In the genomic region with DNA sequence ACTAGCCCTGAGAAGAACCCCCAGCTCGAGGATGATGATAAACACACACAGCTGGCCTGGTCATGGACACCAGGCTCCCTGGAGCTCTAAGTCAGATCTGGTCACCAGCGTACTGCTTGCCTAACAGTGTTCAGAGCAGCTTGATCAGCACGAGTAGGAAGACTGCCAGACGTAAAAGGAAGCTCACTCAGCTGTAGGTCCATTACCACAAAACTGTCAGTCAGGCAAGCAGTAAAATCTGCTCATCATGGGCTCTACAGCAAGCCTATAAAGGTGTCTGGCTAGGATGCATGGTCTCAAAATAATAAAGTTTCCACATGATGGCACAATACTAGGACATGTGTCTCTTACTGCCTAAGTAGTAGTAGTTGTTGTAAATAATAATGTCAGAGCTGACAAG, we compare ENCODE assay signal across 12 mouse cellular contexts. TPM values are rescaled to one million over a fixed set of nuclear protein-coding genes. Genes with fewer than 3 reads are reported as not detected.
DNase-seq lines count a peak whose midpoint lies in the region; ATAC-seq and TF ChIP-seq lines count a peak whose summit lies in the region.
"Had no signal": no experiment of that assay in that cellular context is flagged by ENCODE, and none has a peak within 500 bp of the region (broad histone marks: within the 10 kb centered on the region; RNA-seq: fewer than 3 reads in every experiment).

No protein-coding gene starts in this region.

- H3K36me3 ChIP-seq in hindbrain, postnatal 0 days (ENCODE audit: insufficient read depth, low read length), result no peaks in the 10 kb centered on the region
- no peaks in the 10 kb centered on the region for H3K36me3 ChIP-seq in hindbrain, embryonic 16.5 days (ENCODE audit: control insufficient read depth, insufficient read depth, low read length)
- H3K36me3 ChIP-seq in stomach, embryonic 16.5 days (ENCODE audit: control insufficient read depth, insufficient read depth, low read length), result no peaks in the 10 kb centered on the region
- H3K36me3 ChIP-seq in stomach, postnatal 0 days (ENCODE audit: control insufficient read depth, insufficient read depth, low read length), result no peaks in the 10 kb centered on the region
- no peaks in the 10 kb centered on the region for H3K36me3 ChIP-seq in neural tube, embryonic 14.5 days (ENCODE audit: control insufficient read depth, insufficient read depth, low read length)
- H3K36me3 ChIP-seq: lung, embryonic 15.5 days had no signal

- TF ChIP-seq CTCF in hindbrain, postnatal 0 days (IDR thresholded peaks at IDR 0.05; ENCODE audit: low read depth), result no peak
- no peak for TF ChIP-seq CTCF in stomach, postnatal 0 days (IDR thresholded peaks at IDR 0.05; ENCODE audit: low read depth)

- no peaks in the 10 kb centered on the region for H3K9me3 ChIP-seq in hindbrain, postnatal 0 days (ENCODE audit: low read length)
- no peaks in the 10 kb centered on the region for H3K9me3 ChIP-seq in hindbrain, embryonic 16.5 days (ENCODE audit: control insufficient read depth, low read length)
- no peaks in the 10 kb centered on the region for H3K9me3 ChIP-seq in stomach, embryonic 16.5 days (replicated peaks; ENCODE audit: control insufficient read depth, low read length)
- no peaks in the 10 kb centered on the region for H3K9me3 ChIP-seq in stomach, postnatal 0 days (ENCODE audit: control insufficient read depth, low read length)
- no peaks in the 10 kb centered on the region for H3K9me3 ChIP-seq in neural tube, embryonic 14.5 days (ENCODE audit: control insufficient read depth, low read length)
- H3K9me3 ChIP-seq: lung, embryonic 15.5 days had no signal

- H3K27ac ChIP-seq in hindbrain, postnatal 0 days, result peak overlapping the region; percentile 45; the same call in 1 of the 2 replicates
- no peak overlapping the region for H3K27ac ChIP-seq in hindbrain, embryonic 16.5 days (ENCODE audit: low read depth, low read length)
- H3K27ac ChIP-seq in stomach, embryonic 16.5 days (ENCODE audit: low read length), result no peak overlapping the region
- H3K27ac ChIP-seq in stomach, postnatal 0 days (replicated peaks), result no peak overlapping the region
- H3K27ac ChIP-seq in neural tube, embryonic 14.5 days (ENCODE audit: low read depth, low read length), result peak overlapping the region; percentile 55
- H3K27ac ChIP-seq: lung, embryonic 15.5 days had no signal

- H3K4me1 ChIP-seq in hindbrain, postnatal 0 days (ENCODE audit: insufficient read depth, low read length), result no peaks in the 10 kb centered on the region; the same call in 1 of the 2 replicates
- H3K4me1 ChIP-seq in hindbrain, embryonic 16.5 days (ENCODE audit: control insufficient read depth, insufficient read depth, low read depth, low read length), result peaks cover 7% of the 10 kb centered on the region; the same call in 1 of the 2 replicates
- peaks cover 48% of the 10 kb centered on the region for H3K4me1 ChIP-seq in stomach, embryonic 16.5 days (ENCODE audit: control insufficient read depth, insufficient read depth, low read length)
- H3K4me1 ChIP-seq in stomach, postnatal 0 days (replicated peaks; ENCODE audit: control insufficient read depth, insufficient read depth), result no peaks in the 10 kb centered on the region
- peaks cover 14% of the 10 kb centered on the region for H3K4me1 ChIP-seq in neural tube, embryonic 14.5 days (ENCODE audit: control insufficient read depth, insufficient read depth, low read length)

- peak; percentile 70 to 72 for DNase-seq in cerebellum, postnatal 14 days
- no peak for DNase-seq in cerebellum, adult 9-10 months
- DNase-seq in hindbrain, postnatal 0 days (ENCODE audit: low spot score), result peak; percentile 58
- no peak for DNase-seq in stomach, postnatal 0 days (ENCODE audit: low spot score)
- no peak for DNase-seq in natural killer cell, adult 2 months (ENCODE audit: low spot score in 2 of 2)
- DNase-seq: gastrocnemius, postnatal 10 days; right cerebral cortex, postnatal 14 days had no signal

- H3K4me3 ChIP-seq in hindbrain, postnatal 0 days (ENCODE audit: low read length), result no peak overlapping the region
- no peak overlapping the region for H3K4me3 ChIP-seq in hindbrain, embryonic 16.5 days (ENCODE audit: low read length)
- H3K4me3 ChIP-seq in stomach, embryonic 16.5 days (replicated peaks; ENCODE audit: low read length), result no peak overlapping the region
- no peak overlapping the region for H3K4me3 ChIP-seq in stomach, postnatal 0 days (ENCODE audit: low read depth, low read length)
- no peak overlapping the region for H3K4me3 ChIP-seq in neural tube, embryonic 14.5 days (ENCODE audit: low read depth, low read length)
- H3K4me3 ChIP-seq: lung, embryonic 15.5 days had no signal

- WGBS in hindbrain, postnatal 0 days, result 41% methylated on average over 4 of the region's 4 CpGs
- 43% methylated on average over 4 of the region's 4 CpGs for WGBS in hindbrain, embryonic 16.5 days
- WGBS in stomach, embryonic 16.5 days, result 42% methylated on average over 4 of the region's 4 CpGs
- WGBS in stomach, postnatal 0 days, result 29% methylated on average over 4 of the region's 4 CpGs
- WGBS in neural tube, embryonic 14.5 days, result 31% methylated on average over 4 of the region's 4 CpGs

- H3K27me3 ChIP-seq in hindbrain, postnatal 0 days (ENCODE audit: insufficient read depth, low read length), result no peaks in the 10 kb centered on the region
- no peaks in the 10 kb centered on the region for H3K27me3 ChIP-seq in hindbrain, embryonic 16.5 days (replicated peaks; ENCODE audit: control insufficient read depth, insufficient read depth, low read length)
- no peaks in the 10 kb centered on the region for H3K27me3 ChIP-seq in stomach, embryonic 16.5 days (ENCODE audit: control insufficient read depth, insufficient read depth, low read length)
- no peaks in the 10 kb centered on the region for H3K27me3 ChIP-seq in stomach, postnatal 0 days (ENCODE audit: control insufficient read depth, insufficient read depth, low read length)
- H3K27me3 ChIP-seq in neural tube, embryonic 14.5 days (ENCODE audit: control insufficient read depth, insufficient read depth, low read length), result no peaks in the 10 kb centered on the region
- H3K27me3 ChIP-seq: lung, embryonic 15.5 days had no signal

- ATAC-seq in hindbrain, postnatal 0 days, result no peak
- no peak for ATAC-seq in hindbrain, embryonic 16.5 days
- ATAC-seq in stomach, embryonic 16.5 days (ENCODE audit: insufficient read depth, low FRiP score), result no peak
- ATAC-seq in stomach, postnatal 0 days (ENCODE audit: low FRiP score, low TSS enrichment), result no peak
- peak; percentile 51; the same call in 1 of the 2 replicates for ATAC-seq in neural tube, embryonic 14.5 days (ENCODE audit: low read depth)

- no peak overlapping the region for H3K9ac ChIP-seq in hindbrain, postnatal 0 days (replicated peaks; ENCODE audit: low read length)
- no peak overlapping the region for H3K9ac ChIP-seq in hindbrain, embryonic 16.5 days (ENCODE audit: low read depth, low read length)
- peak overlapping the region; percentile 14; the same call in 1 of the 2 replicates for H3K9ac ChIP-seq in stomach, embryonic 16.5 days (ENCODE audit: low read length)
- no peak overlapping the region for H3K9ac ChIP-seq in stomach, postnatal 0 days (ENCODE audit: low read length)
- H3K9ac ChIP-seq in neural tube, embryonic 14.5 days (replicated peaks; ENCODE audit: low read depth, low read length), result no peak overlapping the region
- H3K9ac ChIP-seq: lung, embryonic 15.5 days had no signal

- TF ChIP-seq EP300 in stomach, postnatal 0 days (optimal IDR thresholded peaks at IDR 0.05), result no peak

- H3K4me2 ChIP-seq in hindbrain, postnatal 0 days (ENCODE audit: low read depth, low read length), result no peak overlapping the region
- H3K4me2 ChIP-seq in hindbrain, embryonic 16.5 days (ENCODE audit: low read length), result no peak overlapping the region
- no peak overlapping the region for H3K4me2 ChIP-seq in stomach, embryonic 16.5 days (ENCODE audit: low read depth, low read length)
- H3K4me2 ChIP-seq in stomach, postnatal 0 days (replicated peaks; ENCODE audit: low read depth), result no peak overlapping the region
- H3K4me2 ChIP-seq in neural tube, embryonic 14.5 days (ENCODE audit: low read depth, low read length), result no peak overlapping the region
- H3K4me2 ChIP-seq: lung, embryonic 15.5 days; midbrain, embryonic 11.5 days had no signal

RNA-seq across cellular contexts. Expression of a gene that starts 13.0 kb away (rescaled TPM):
- 44.7 and 52.6 TPM in 2 replicates for total RNA-seq in hindbrain, postnatal 0 days (2014; rRNA removed)
- 62.4 and 72.7 TPM in 2 replicates for polyA plus RNA-seq in hindbrain, postnatal 0 days (2015; fragmentation: Nextera tagmentation; extraction: Ambion mirVana)
- 69.9 and 73.3 TPM in 2 replicates for polyA plus RNA-seq in hindbrain, embryonic 16.5 days (2015; fragmentation: Nextera tagmentation; extraction: Ambion mirVana)
- 266 and 335 TPM in 2 replicates for polyA plus RNA-seq in stomach, embryonic 16.5 days (2015; fragmentation: Nextera tagmentation; extraction: Ambion mirVana)
- 289 and 299 TPM in 2 replicates for polyA plus RNA-seq in stomach, postnatal 0 days (2015; fragmentation: Nextera tagmentation; extraction: Ambion mirVana)
- polyA plus RNA-seq in neural tube, embryonic 14.5 days (2014; fragmentation: Nextera tagmentation; extraction: Ambion mirVana), result 50.5 and 62.8 TPM in 2 replicates

Comparison
In these comparisons a context has a peak if more than half of its experiments do, and no peak if none do; other contexts are left out.
1. DNase-seq: peak in cerebellum, postnatal 14 days (2 of 2) and hindbrain, postnatal 0 days (single experiment); none in cerebellum, adult 9-10 months (single experiment), stomach, postnatal 0 days (single experiment) and natural killer cell, adult 2 months (0 of 2).
2. H3K27ac ChIP-seq: peak in hindbrain, postnatal 0 days (single experiment) and neural tube, embryonic 14.5 days (single experiment); none in hindbrain, embryonic 16.5 days (single experiment), stomach, embryonic 16.5 days (single experiment) and stomach, postnatal 0 days (single experiment).